Comparison of ENCODE assay signal across 13 mouse cellular contexts in genomic region chr4:153992715-153993114, GRCm38 (mm10).
"Had no signal": no experiment of that assay in that cellular context is flagged by ENCODE, and none has a peak within 500 bp of the region (broad histone marks: within the 10 kb centered on the region; RNA-seq: fewer than 3 reads in every experiment).

No protein-coding gene starts in this region.

- H3K4me1 ChIP-seq: limb, embryonic 10.5 days; liver, embryonic 15.5 days; midbrain, embryonic 13.5 days; stomach, embryonic 15.5 days had no signal

- DNase-seq: kidney, adult 9 months; kidney, postnatal 4 days; lung, adult 2 months; lung, postnatal 36 days; right cerebral cortex, postnatal 14 days; thymus, adult 2 months; thymus, postnatal 25 days had no signal

- H3K4me3 ChIP-seq: limb, embryonic 10.5 days; liver, embryonic 15.5 days; midbrain, embryonic 13.5 days; stomach, embryonic 15.5 days had no signal

- H3K27me3 ChIP-seq: liver, embryonic 15.5 days; midbrain, embryonic 13.5 days; stomach, embryonic 15.5 days had no signal

- H3K27ac ChIP-seq: limb, embryonic 10.5 days; liver, embryonic 15.5 days; midbrain, embryonic 13.5 days; stomach, embryonic 15.5 days had no signal

- H3K9ac ChIP-seq: liver, embryonic 15.5 days; midbrain, embryonic 13.5 days; stomach, embryonic 15.5 days had no signal

- ATAC-seq: lung, postnatal 0 days; midbrain, embryonic 13.5 days had no signal

- H3K9me3 ChIP-seq: limb, embryonic 10.5 days; liver, embryonic 15.5 days; midbrain, embryonic 13.5 days; stomach, embryonic 15.5 days had no signal

- H3K4me2 ChIP-seq: liver, embryonic 11.5 days; liver, embryonic 15.5 days; midbrain, embryonic 13.5 days; stomach, embryonic 15.5 days had no signal
